Mouse (Mus musculus) ES-E14 (cell line): ENCODE data around the gene Arntl.

ENCODE experiments used
- CHD2 ChIP-seq: IDR thresholded peaks from 2 replicates; pipeline ENCODE4 v1.6.1; 2014; ENCODE audit warnings: mild to moderate bottlenecking, low read depth, low read length, inconsistent platforms
- HCFC1 ChIP-seq: IDR thresholded peaks from 2 replicates; pipeline ENCODE4 v1.6.1; 2012; ENCODE audit warnings: low read length, inconsistent platforms, borderline replicate concordance; ENCODE audit not compliant: insufficient read depth
- MAFK ChIP-seq: IDR thresholded peaks from 2 replicates; pipeline ENCODE4 v1.6.1; 2014; ENCODE audit warnings: mild to moderate bottlenecking, low read depth, low read length, inconsistent platforms; ENCODE audit not compliant: insufficient read depth
- ZC3H11A ChIP-seq: IDR thresholded peaks from 2 replicates; pipeline ENCODE4 v1.6.1; 2012; ENCODE audit warnings: low read depth, mild to moderate bottlenecking, inconsistent platforms, low read length, borderline replicate concordance
- ZNF384 ChIP-seq: IDR thresholded peaks from 2 replicates; pipeline ENCODE4 v1.6.1; 2012; ENCODE audit warnings: low read depth, low read length, inconsistent platforms

- TF ChIP-seq HCFC1 (no peak), MAFK (no peak), ZC3H11A (no peak), CHD2 (no peak), ZNF384 (no peak)
Measured at GRCm38 (mm10) chr7:113224620-113225019, 17.4 kb downstream of the Arntl start.
